Mouse (Mus musculus) thymus, adult 2 months (tissue): ENCODE data around the gene Cited2. TPM values are rescaled to one million over a fixed set of nuclear protein-coding genes. Genes with fewer than 3 reads are reported as not detected.

ENCODE experiments used
- DNase-seq: peaks from one replicate; pipeline ENCODE4 v3.0.0; 2021
- H3K27ac ChIP-seq: fragments of 200-500 bp; 2 replicates; pipeline ENCODE4 v1.5.1; 2012; ENCODE audit warnings: low read length, control low read depth; ENCODE audit not compliant: control insufficient read depth, insufficient read depth
- H3K27me3 ChIP-seq: fragments of 200-500 bp; 2 replicates; pipeline ENCODE4 v1.6.1; 2012; ENCODE audit warnings: mild to moderate bottlenecking, low read length, moderate library complexity, mixed read lengths; ENCODE audit not compliant: control insufficient read depth, insufficient read depth
- H3K36me3 ChIP-seq: fragments of 200-500 bp; 2 replicates; pipeline ENCODE4 v1.6.1; 2012; ENCODE audit warnings: mild to moderate bottlenecking, low read length, moderate library complexity; ENCODE audit not compliant: control insufficient read depth, insufficient read depth
- H3K4me1 ChIP-seq: fragments of 200-500 bp; replicated peaks from 2 replicates; pipeline ENCODE4 v1.6.1; 2012; ENCODE audit warnings: low read length; ENCODE audit not compliant: control insufficient read depth, insufficient read depth
- H3K4me3 ChIP-seq: fragments of 200-500 bp; 2 replicates; pipeline ENCODE4 v1.5.1; 2012; ENCODE audit warnings: mild to moderate bottlenecking, low read length, control low read depth, moderate library complexity; ENCODE audit not compliant: control insufficient read depth, insufficient read depth
- CTCF ChIP-seq: fragments of 200-500 bp; IDR thresholded peaks from 2 replicates; pipeline ENCODE4 v1.5.1; 2012; ENCODE audit warnings: mild to moderate bottlenecking, control low read depth, low read length, moderate library complexity, borderline replicate concordance; ENCODE audit not compliant: control insufficient read depth, poor library complexity, insufficient read depth; ENCODE audit errors: extremely low read depth
- POLR2A ChIP-seq: fragments of 200-500 bp; IDR thresholded peaks from 2 replicates; pipeline ENCODE4 v1.6.1; 2012; ENCODE audit warnings: mild to moderate bottlenecking, low read length, control low read depth, moderate library complexity; ENCODE audit not compliant: control insufficient read depth, poor library complexity, insufficient read depth; ENCODE audit errors: extremely low read depth
- WGBS: fragments of 180-500 bp; shearing (Covaris S2); methylation state at CpG from one replicate; pipeline ENCODE4 v1.1.7; 2018; 5-methylcytosine and 5-hydroxymethylcytosine counted together
- polyA plus RNA-seq: library from polyadenylated mRNA; depleted of rRNA; stranded (reverse); fragments of >200 nt; gene quantifications from 2 replicates; pipeline ENCODE4 v1.2.3, GENCODE M21; 2012

Gene Cited2
- polyA plus RNA-seq, 1 experiment: 42.8 TPM

DNA sequence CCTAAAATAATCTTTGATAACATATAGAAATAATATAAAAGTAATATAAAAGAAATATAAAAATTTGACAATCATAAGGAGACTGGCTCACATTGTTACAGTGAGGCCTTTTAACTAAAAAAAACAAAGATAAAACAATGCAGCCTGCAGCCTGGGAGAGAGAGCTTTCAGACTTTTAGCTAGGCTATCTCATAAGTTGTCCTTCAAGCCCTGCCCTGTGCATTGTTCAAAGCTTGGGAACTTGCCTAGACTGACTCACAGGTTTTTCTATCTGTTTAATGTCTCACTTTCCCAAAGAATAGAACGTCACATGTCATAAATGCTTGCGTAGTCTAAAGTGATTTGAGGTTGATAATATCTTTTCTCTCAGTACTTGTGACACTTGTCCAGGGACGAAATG, 36.8 kb downstream of the Cited2 start:
- H3K27ac ChIP-seq: no peak overlapping the region
- no peak for DNase-seq
- no peak overlapping the region for H3K4me3 ChIP-seq
- H3K27me3 ChIP-seq: no peaks in the 10 kb centered on the region
- no peak for TF ChIP-seq CTCF
- no peak for TF ChIP-seq POLR2A
- 96% methylated on average over 3 of the region's 3 CpGs for WGBS
- no peaks in the 10 kb centered on the region for H3K4me1 ChIP-seq
- no peaks in the 10 kb centered on the region for H3K36me3 ChIP-seq

DNA sequence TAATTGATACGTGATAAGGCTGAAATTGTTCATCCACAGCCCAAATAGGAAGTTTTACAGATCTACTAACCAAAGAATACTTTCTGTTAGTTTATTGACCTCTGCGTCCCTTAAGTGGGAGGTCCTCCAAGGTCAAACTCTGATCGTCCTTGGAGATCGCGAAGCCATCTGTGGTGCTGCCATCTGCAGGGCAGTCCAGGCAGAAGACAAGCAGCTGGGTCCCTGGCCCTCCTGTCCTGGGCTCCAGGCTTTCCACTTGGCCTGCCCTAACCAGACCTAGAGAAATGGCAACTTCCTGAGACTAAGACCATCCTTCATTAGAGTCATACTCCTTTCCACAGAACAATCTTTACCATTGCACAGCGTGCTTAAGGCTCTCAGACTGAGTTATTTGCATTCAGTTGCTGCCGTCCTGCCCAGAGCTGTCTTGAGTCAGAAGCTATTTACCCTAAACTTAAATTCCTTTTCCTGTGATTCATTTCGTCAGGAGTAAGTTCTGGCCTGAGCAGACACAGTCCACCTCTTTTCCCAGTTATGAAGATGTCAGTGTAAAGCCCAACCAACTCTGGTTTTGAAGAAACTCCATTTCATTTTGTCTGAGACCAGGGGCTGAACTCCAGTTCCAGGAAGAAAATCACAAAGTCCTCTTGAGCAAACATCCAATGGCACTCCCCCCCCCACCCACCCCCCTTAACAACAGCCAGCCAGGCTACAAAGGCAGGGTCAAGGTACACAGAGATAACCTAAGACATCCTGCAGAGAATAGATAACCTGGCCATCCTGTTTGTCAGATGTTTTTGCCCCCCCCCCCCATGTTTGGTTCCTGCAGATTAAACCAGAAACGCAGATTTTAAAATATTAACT, 38.0 kb downstream of the Cited2 start:
- H3K4me3 ChIP-seq: no peak overlapping the region
- H3K36me3 ChIP-seq: no peaks in the 10 kb centered on the region
- no peak for TF ChIP-seq CTCF
- TF ChIP-seq POLR2A: no peak
- 94% methylated on average over 9 of the region's 9 CpGs for WGBS
- no peaks in the 10 kb centered on the region for H3K27me3 ChIP-seq
- no peak overlapping the region for H3K27ac ChIP-seq
- H3K4me1 ChIP-seq: no peaks in the 10 kb centered on the region
- peak; percentile 7 for DNase-seq

DNA sequence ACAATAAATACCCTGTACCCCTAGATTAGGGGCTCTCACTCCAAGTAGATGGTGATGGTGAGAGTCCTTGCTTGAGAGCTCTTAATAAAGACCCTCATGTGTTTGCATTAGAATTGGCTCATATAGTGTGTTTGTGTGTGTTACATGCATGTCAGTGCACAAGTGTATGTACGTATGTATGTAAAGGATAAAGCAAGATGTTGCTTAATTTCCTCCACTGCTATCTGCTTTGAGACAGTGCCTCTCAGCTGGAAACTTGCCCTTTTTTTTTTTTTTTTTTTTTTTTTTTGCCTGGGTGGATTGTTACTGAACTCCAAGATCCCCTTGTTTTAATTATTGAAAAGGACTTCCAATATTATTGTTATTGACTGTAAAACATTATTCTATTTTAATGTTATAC, 38.6 kb downstream of the Cited2 start:
- TF ChIP-seq CTCF (no peak), POLR2A (no peak)
- DNase-seq: no peak
- no peak overlapping the region for H3K27ac ChIP-seq
- H3K4me1 ChIP-seq: no peaks in the 10 kb centered on the region
- no peak overlapping the region for H3K4me3 ChIP-seq
- 94% methylated on average over 1 of the region's 1 CpGs for WGBS
- no peaks in the 10 kb centered on the region for H3K27me3 ChIP-seq
- no peaks in the 10 kb centered on the region for H3K36me3 ChIP-seq

DNA sequence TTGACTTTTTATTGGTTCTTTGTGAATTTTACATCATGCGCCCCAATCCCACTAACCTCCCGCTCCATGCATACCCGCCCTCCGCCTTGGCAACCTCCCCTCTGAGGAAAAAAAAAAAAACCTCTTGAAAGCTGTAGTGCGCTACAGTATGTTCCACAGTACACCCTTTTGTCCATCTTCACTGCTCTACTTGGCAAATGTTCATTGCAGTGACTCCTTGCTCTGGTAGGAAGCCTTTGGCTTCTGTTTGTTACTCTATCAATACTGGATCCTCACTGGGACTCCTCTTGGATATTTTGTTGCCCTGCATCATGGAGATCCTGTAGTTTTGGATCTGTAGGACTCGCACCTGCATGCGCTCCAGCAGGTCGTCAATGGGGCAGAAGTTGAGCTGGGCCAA, 39.9 kb downstream of the Cited2 start:
- Histone ChIP-seq H3K36me3 (no peaks in the 10 kb centered on the region), H3K27ac (no peak overlapping the region), H3K27me3 (no peaks in the 10 kb centered on the region), H3K4me1 (no peaks in the 10 kb centered on the region), H3K4me3 (no peak overlapping the region)
- WGBS: 97% methylated on average over 8 of the region's 8 CpGs
- TF ChIP-seq POLR2A: no peak
- no peak for TF ChIP-seq CTCF
- no peak for DNase-seq

DNA sequence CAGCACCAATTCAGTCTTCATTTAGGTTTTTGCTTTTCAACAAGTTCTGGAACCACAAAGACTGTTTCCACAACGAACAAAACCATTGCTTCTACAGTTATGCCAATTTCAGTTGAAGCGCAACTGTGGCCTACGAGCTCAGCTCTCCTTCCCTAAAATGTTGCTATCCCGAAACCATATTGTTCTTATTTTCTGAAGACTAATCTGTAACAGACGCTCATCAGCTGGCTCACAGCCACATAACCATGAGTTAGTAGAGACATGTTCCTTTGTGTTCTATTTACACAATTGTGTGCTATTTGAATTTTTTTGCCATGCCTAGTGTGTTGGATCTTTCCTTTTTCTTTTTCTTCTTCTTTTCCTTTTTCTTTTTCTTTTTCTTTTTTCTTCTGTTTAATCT, 46.8 kb downstream of the Cited2 start:
- WGBS: 64% methylated on average over 5 of the region's 5 CpGs
- H3K27me3 ChIP-seq: no peaks in the 10 kb centered on the region
- H3K36me3 ChIP-seq: no peaks in the 10 kb centered on the region
- DNase-seq: no peak
- H3K27ac ChIP-seq: no peak overlapping the region
- H3K4me1 ChIP-seq: peaks cover 6% of the 10 kb centered on the region
- TF ChIP-seq CTCF (no peak), POLR2A (no peak)
- H3K4me3 ChIP-seq: no peak overlapping the region

DNA sequence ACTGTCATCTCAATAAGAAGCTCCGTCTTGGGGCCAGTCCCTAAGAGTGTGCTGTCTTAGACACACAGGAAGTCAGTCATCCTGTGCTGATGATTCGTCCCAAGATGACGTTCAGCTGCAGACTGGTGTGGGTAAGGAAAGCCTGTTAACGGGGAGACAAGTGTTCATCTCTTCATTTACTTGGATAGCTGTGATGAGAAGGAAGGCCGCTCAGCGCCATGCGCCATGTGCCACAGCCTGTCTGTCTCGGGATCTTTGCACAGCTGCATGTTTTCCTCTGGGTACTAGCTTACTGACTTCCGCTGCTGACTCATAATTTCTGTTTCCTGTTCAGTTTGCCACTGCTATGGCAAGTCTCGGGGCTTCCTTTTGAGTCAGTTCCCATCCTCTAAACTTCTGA, 49.3 kb downstream of the Cited2 start:
- peak; percentile 73 for DNase-seq
- Histone ChIP-seq H3K27me3 (no peaks in the 10 kb centered on the region), H3K4me1 (peaks cover 6% of the 10 kb centered on the region), H3K4me3 (peak overlapping the region; percentile 38), H3K36me3 (no peaks in the 10 kb centered on the region), H3K27ac (peak overlapping the region; percentile 69)
- WGBS: 4% methylated on average over 10 of the region's 10 CpGs
- no peak for TF ChIP-seq CTCF
- TF ChIP-seq POLR2A: no peak
